Mouse (Mus musculus) spleen, adult 2 months (tissue): ENCODE measurements around the gene Tmem238l.

Experiments used
- CTCF ChIP-seq: fragments of 200-500 bp; IDR thresholded peaks from 2 replicates; pipeline ENCODE4 v1.5.1; 2011; ENCODE audit warnings: mild to moderate bottlenecking, inconsistent platforms; ENCODE audit not compliant: insufficient read depth, insufficient read length, insufficient replicate concordance; ENCODE audit errors: extremely low read depth
- POLR2A ChIP-seq: fragments of 200-500 bp; IDR thresholded peaks from 2 replicates; pipeline ENCODE4 v1.6.1; 2011; ENCODE audit warnings: low read depth, low read length, inconsistent platforms

- no peak for TF ChIP-seq POLR2A
- no peak for TF ChIP-seq CTCF
These were observed 52.1 kb downstream of the Tmem238l start for GRCm38 (mm10) chr11:67008528-67008927.
